Mouse (Mus musculus) retina, embryonic 14.5 days (tissue): ENCODE measurements around the gene Olfr318.
"Not testable (repeated sequence)": the region's sequence is repeated elsewhere in the genome, so short reads cannot be mapped to it uniquely, and the experiment has no call there.

Experiments used
- DNase-seq: peaks from one replicate; pipeline ENCODE4 v3.0.0-alpha.2; 2015; ENCODE audit warnings: low spot score

Gene Olfr318

GRCm38 (mm10) chr11:58723914-58724313 is at the start of gene Olfr318:
TSS of gene Olfr318 (minus strand) at chr11:58724014.
- DNase-seq, result no peak

- DNase-seq, result no peak
Measured at GRCm38 (mm10) chr11:58772888-58773287, 49.1 kb upstream of the Olfr318 start, which contains the start of gene Olfr315. TSS of gene Olfr315 (plus strand) at chr11:58773188.

GRCm38 (mm10) chr11:58752434-58752833 is 28.6 kb upstream of the Olfr318 start, which contains the start of gene Olfr316:
TSS of gene Olfr316 (plus strand) at chr11:58752734.
- no peak for DNase-seq

GRCm38 (mm10) chr11:58751096-58751495 is 27.3 kb upstream of the Olfr318 start:
- not testable (repeated sequence) for DNase-seq

GRCm38 (mm10) chr11:58738792-58739262 is 15.0 kb upstream of the Olfr318 start, which contains the start of gene Olfr317:
TSS of gene Olfr317 (minus strand) at chr11:58739212.
- DNase-seq, result no peak

GRCm38 (mm10) chr11:58733372-58733771 is 9.6 kb upstream of the Olfr318 start:
- DNase-seq, result no peak

- not testable (repeated sequence) for DNase-seq
Measured at GRCm38 (mm10) chr11:58727896-58728650, 4.3 kb upstream of the Olfr318 start.

GRCm38 (mm10) chr11:58719701-58720100 is 4.1 kb downstream of the Olfr318 start:
- no peak for DNase-seq

GRCm38 (mm10) chr11:58717723-58718122 is 6.1 kb downstream of the Olfr318 start:
- not testable (repeated sequence) for DNase-seq

GRCm38 (mm10) chr11:58709086-58709485 is 14.7 kb downstream of the Olfr318 start:
- DNase-seq, result no peak

- no peak for DNase-seq
Measured at GRCm38 (mm10) chr11:58698862-58699261, 25.0 kb downstream of the Olfr318 start, which contains the start of gene Olfr319. TSS of gene Olfr319 (plus strand) at chr11:58699162.

- no peak for DNase-seq
Measured at GRCm38 (mm10) chr11:58680799-58681198, 43.0 kb downstream of the Olfr318 start, which contains the start of gene Olfr320. TSS of gene Olfr320 (plus strand) at chr11:58681099.

GRCm38 (mm10) chr11:58671825-58672224 is 52.0 kb downstream of the Olfr318 start:
- DNase-seq, result no peak

- no peak for DNase-seq
Measured at GRCm38 (mm10) chr11:58669252-58669651, 54.6 kb downstream of the Olfr318 start.
